Mouse (Mus musculus) MEL (cell line): ENCODE results near the gene Xpa. TPM values are rescaled to one million over a fixed set of nuclear protein-coding genes. Genes with fewer than 3 reads are reported as not detected.

Source experiments
- DNase-seq: peaks from one replicate; pipeline ENCODE4 v3.0.0; 2011; ENCODE audit warnings: low read depth, low spot score
- H3K27ac ChIP-seq: 2 replicates; pipeline ENCODE4 v1.5.1; 2012; ENCODE audit warnings: low read depth, mild to moderate bottlenecking, control low read depth, low read length, moderate library complexity; ENCODE audit not compliant: control insufficient read depth
- H3K27me3 ChIP-seq, 2 experiments: fragments of 150-350 bp in 1 of 2; sonication (generic) in 1 of 2; 2 replicates each; pipeline ENCODE4 v1.6.1; 2012; ENCODE audit warnings: low read length in 2 of 2, mild to moderate bottlenecking in 2 of 2, improper control_type of control experiment in 1 of 2, moderate library complexity in 1 of 2; ENCODE audit not compliant: insufficient read depth in 2 of 2, control insufficient read depth in 1 of 2
- H3K36me3 ChIP-seq, 2 experiments: 2 replicates each; pipeline ENCODE4 v1.6.1; 2012 to 2014; ENCODE audit warnings: low read length in 2 of 2, improper control_type of control experiment in 1 of 2, inconsistent platforms in 1 of 2, mild to moderate bottlenecking in 1 of 2; ENCODE audit not compliant: insufficient read depth in 2 of 2, control insufficient read depth in 1 of 2
- H3K4me1 ChIP-seq, 2 experiments: fragments of 150-350 bp in 1 of 2; sonication (generic) in 1 of 2; 2 replicates each; pipeline ENCODE4 v1.6.1; 2012; ENCODE audit warnings: low read length in 2 of 2, improper control_type of control experiment in 1 of 2, mild to moderate bottlenecking in 1 of 2; ENCODE audit not compliant: insufficient read depth in 2 of 2, control insufficient read depth in 1 of 2
- H3K4me3 ChIP-seq, 2 experiments: fragments of 150-350 bp in 1 of 2; sonication (generic) in 1 of 2; 2 replicates each; pipeline ENCODE4 v1.5.1; 2012; ENCODE audit warnings: low read depth in 2 of 2, low read length in 2 of 2, mild to moderate bottlenecking in 2 of 2, moderate library complexity in 2 of 2, control low read depth in 1 of 2, improper control_type of control experiment in 1 of 2; ENCODE audit not compliant: control insufficient read depth in 1 of 2, insufficient read depth in 1 of 2
- H3K79me2 ChIP-seq: 2 replicates; pipeline ENCODE4 v1.6.1; 2012; ENCODE audit warnings: mild to moderate bottlenecking, low read length, moderate library complexity; ENCODE audit not compliant: control insufficient read depth, poor library complexity, insufficient read depth
- H3K9ac ChIP-seq: 2 replicates; pipeline ENCODE4 v1.6.1; 2012; ENCODE audit warnings: low read depth, mild to moderate bottlenecking, control low read depth, low read length, moderate library complexity; ENCODE audit not compliant: control insufficient read depth, poor library complexity, severe bottlenecking
- H3K9me3 ChIP-seq: fragments of 150-350 bp; sonication (generic); replicated peaks from 2 replicates; pipeline ENCODE4 v1.6.1; 2012; ENCODE audit warnings: mild to moderate bottlenecking, low read length, improper control_type of control experiment, moderate library complexity; ENCODE audit not compliant: insufficient read depth
- CTCF ChIP-seq, 3 experiments: IDR thresholded peaks in 2 of 3; conservative IDR thresholded peaks in 1 of 3; 2 replicates each; pipeline ENCODE4 v1.5.1; 2011 to 2012; ENCODE audit warnings: low read length in 3 of 3, low read depth in 2 of 3, mild to moderate bottlenecking in 2 of 3, improper control_type of control experiment in 1 of 3, inconsistent platforms in 1 of 3, mixed read lengths in 1 of 3, moderate library complexity in 1 of 3; ENCODE audit not compliant: control insufficient read depth in 1 of 3, insufficient read depth in 1 of 3, poor library complexity in 1 of 3, severe bottlenecking in 1 of 3
- EP300 ChIP-seq, 2 experiments: IDR thresholded peaks; 2 replicates each; pipeline ENCODE4 v1.6.1; 2011; ENCODE audit warnings: improper control_type of control experiment in 2 of 2, low read length in 2 of 2, low read depth in 1 of 2, mild to moderate bottlenecking in 1 of 2
- ETS1 ChIP-seq: IDR thresholded peaks from 2 replicates; pipeline ENCODE4 v1.6.1; 2012; ENCODE audit warnings: low read depth, mild to moderate bottlenecking, inconsistent platforms, low read length, improper control_type of control experiment, moderate library complexity
- GABPA ChIP-seq: IDR thresholded peaks from 2 replicates; pipeline ENCODE4 v1.6.1; 2012; ENCODE audit warnings: low read depth, mild to moderate bottlenecking, inconsistent platforms, low read length, improper control_type of control experiment, moderate library complexity
- GATA1 ChIP-seq: IDR thresholded peaks from 2 replicates; pipeline ENCODE4 v1.6.1; 2011; ENCODE audit warnings: low read depth, low read length, improper control_type of control experiment
- JUND ChIP-seq: IDR thresholded peaks from 2 replicates; pipeline ENCODE4 v1.6.1; 2011; ENCODE audit warnings: low read depth, mild to moderate bottlenecking, improper control_type of control experiment, low read length
- MAX ChIP-seq: IDR thresholded peaks from 2 replicates; pipeline ENCODE4 v1.6.1; 2011; ENCODE audit warnings: low read length, improper control_type of control experiment
- MEF2A ChIP-seq: IDR thresholded peaks from 2 replicates; pipeline ENCODE4 v1.6.1; 2014; ENCODE audit warnings: low read depth, mild to moderate bottlenecking, inconsistent platforms, low read length, improper control_type of control experiment; ENCODE audit not compliant: poor library complexity, insufficient replicate concordance, severe bottlenecking; ENCODE audit errors: extremely low read depth
- MXI1 ChIP-seq: IDR thresholded peaks from 2 replicates; pipeline ENCODE4 v1.6.1; 2011; ENCODE audit warnings: mild to moderate bottlenecking, low read depth, low read length, improper control_type of control experiment
- MYB ChIP-seq: IDR thresholded peaks from 2 replicates; pipeline ENCODE4 v1.6.1; 2011; ENCODE audit warnings: mild to moderate bottlenecking, low read depth, low read length, improper control_type of control experiment
- MYC ChIP-seq: IDR thresholded peaks from 2 replicates; pipeline ENCODE4 v1.6.1; 2011; ENCODE audit warnings: low read depth, mild to moderate bottlenecking, low read length, improper control_type of control experiment, moderate library complexity
- NELFE ChIP-seq: IDR thresholded peaks from 2 replicates; pipeline ENCODE4 v1.6.1; 2011; ENCODE audit warnings: low read depth, low read length, improper control_type of control experiment
- POLR2A ChIP-seq, 2 experiments: IDR thresholded peaks; 2 replicates each; pipeline ENCODE4 v1.6.1; 2011 to 2012; ENCODE audit warnings: low read length in 2 of 2, mild to moderate bottlenecking in 2 of 2, control low read depth in 1 of 2, improper control_type of control experiment in 1 of 2, low read depth in 1 of 2, moderate library complexity in 1 of 2; ENCODE audit not compliant: control insufficient read depth in 1 of 2, insufficient read depth in 1 of 2, poor library complexity in 1 of 2
- RCOR1 ChIP-seq: IDR thresholded peaks from 2 replicates; pipeline ENCODE4 v1.6.1; 2012; ENCODE audit warnings: low read depth, mild to moderate bottlenecking, inconsistent platforms, low read length, improper control_type of control experiment
- SIN3A ChIP-seq: IDR thresholded peaks from 2 replicates; pipeline ENCODE4 v1.6.1; 2012; ENCODE audit warnings: low read length, improper control_type of control experiment, inconsistent platforms
- SMC3 ChIP-seq: IDR thresholded peaks from 2 replicates; pipeline ENCODE4 v1.6.1; 2011; ENCODE audit warnings: low read depth, low read length, improper control_type of control experiment
- TAL1 ChIP-seq: IDR thresholded peaks from 2 replicates; pipeline ENCODE4 v1.6.1; 2012; ENCODE audit warnings: mild to moderate bottlenecking, inconsistent platforms, low read length, moderate library complexity, mixed read lengths
- UBTF ChIP-seq: IDR thresholded peaks from 2 replicates; pipeline ENCODE4 v1.6.1; 2012; ENCODE audit warnings: low read depth, mild to moderate bottlenecking, inconsistent platforms, low read length, improper control_type of control experiment, moderate library complexity, borderline replicate concordance; ENCODE audit not compliant: insufficient read depth
- USF2 ChIP-seq, 2 experiments: IDR thresholded peaks; 2 replicates each; pipeline ENCODE4 v1.6.1; 2011 to 2012; ENCODE audit warnings: improper control_type of control experiment in 2 of 2, low read length in 2 of 2, borderline replicate concordance in 1 of 2, inconsistent platforms in 1 of 2, low read depth in 1 of 2, mild to moderate bottlenecking in 1 of 2; ENCODE audit not compliant: insufficient read depth in 1 of 2
- ZMIZ1 ChIP-seq: IDR thresholded peaks from 2 replicates; pipeline ENCODE4 v1.6.1; 2012; ENCODE audit warnings: low read depth, mild to moderate bottlenecking, inconsistent platforms, low read length, improper control_type of control experiment, moderate library complexity
- polyA plus RNA-seq, 2 experiments: library from polyadenylated mRNA; stranded (reverse) in 1 of 2; unstranded in 1 of 2; fragments of >175 nt in 1 of 2; fragments of >200 nt in 1 of 2; gene quantifications; 2 replicates each; pipeline versions ENCODE4 v1.2.1 to v1.2.4; 2012; ENCODE audit warnings: low replicate concordance in 2 of 2, low read depth in 1 of 2; ENCODE audit not compliant: insufficient read length in 2 of 2, insufficient read depth in 1 of 2, missing spikeins in 1 of 2
- total RNA-seq: library from RNA; depleted of rRNA; stranded (reverse); fragments of 300-350 nt; gene quantifications from 2 replicates; pipeline ENCODE4 v1.2.3, GENCODE M21; 2012

Xpa gene
- total and polyA plus RNA-seq, 3 experiments: 11.4 to 24.0 TPM; not detected in 1

- no peak overlapping the region for H3K4me3 ChIP-seq
- TF ChIP-seq CTCF (IDR thresholded peaks at IDR 0.05 in 2 of 3, conservative IDR thresholded peaks at IDR 0.05 in 1 of 3; ENCODE audit: control insufficient read depth in 1 of 3, insufficient read depth in 1 of 3, low read depth in 2 of 3, low read length in 3 of 3, poor library complexity in 1 of 3, severe bottlenecking in 1 of 3) (peak; percentile 39 to 50 (median 42)), MYB (no peak), NELFE (no peak), ZMIZ1 (no peak)
- TF ChIP-seq, all 39 proteins: peak for 1
- Histone ChIP-seq H3K4me1 (peaks cover 2 to 3% of the 10 kb centered on the region in 2 experiments; a peak in 2 of 4 replicates), H3K27ac (no peak overlapping the region), H3K9me3 (no peaks in the 10 kb centered on the region), H3K79me2 (no peaks in the 10 kb centered on the region), H3K36me3 (peaks cover 5 to 20% of the 10 kb centered on the region in 2 experiments; a peak in 3 of 4 replicates), H3K27me3 (no peaks in the 10 kb centered on the region), H3K9ac (no peak overlapping the region)
- peak; percentile 35 for DNase-seq
These were observed 19.8 kb downstream of the Xpa start for GRCm38 (mm10) chr4:46176313-46176712.

- H3K36me3 ChIP-seq: peaks cover 5 to 37% of the 10 kb centered on the region in 2 experiments; a peak in 3 of 4 replicates
These were observed 24.4 kb downstream of the Xpa start for GRCm38 (mm10) chr4:46171761-46172160.

GRCm38 (mm10) chr4:46165831-46166230, 30.3 kb downstream of the Xpa start:
- no peak for DNase-seq
- no peaks in the 10 kb centered on the region for H3K79me2 ChIP-seq
- H3K36me3 ChIP-seq: peaks cover 13 to 46% of the 10 kb centered on the region in 2 experiments
- TF ChIP-seq MAX (no peak), MEF2A (no peak), EP300 (IDR thresholded peaks at IDR 0.05; ENCODE audit: low read depth in 1 of 2, low read length in 2 of 2) (no peak), MXI1 (no peak), RCOR1 (no peak), ETS1 (no peak), POLR2A (IDR thresholded peaks at IDR 0.05; ENCODE audit: control insufficient read depth in 1 of 2, insufficient read depth in 1 of 2, low read depth in 1 of 2, low read length in 2 of 2, poor library complexity in 1 of 2) (no peak), UBTF (no peak), TAL1 (no peak), SIN3A (no peak), GATA1 (no peak), CTCF (IDR thresholded peaks at IDR 0.05 in 2 of 3, conservative IDR thresholded peaks at IDR 0.05 in 1 of 3; ENCODE audit: control insufficient read depth in 1 of 3, insufficient read depth in 1 of 3, low read depth in 2 of 3, low read length in 3 of 3, poor library complexity in 1 of 3, severe bottlenecking in 1 of 3) (no peak), GABPA (no peak), USF2 (IDR thresholded peaks at IDR 0.05; ENCODE audit: borderline replicate concordance in 1 of 2, insufficient read depth in 1 of 2, low read depth in 1 of 2, low read length in 2 of 2) (no peak), JUND (no peak), SMC3 (no peak)
- TF ChIP-seq, all 39 proteins: peak for 0
- Histone ChIP-seq H3K9ac (no peak overlapping the region), H3K4me1 (peaks cover 7 to 11% of the 10 kb centered on the region in 2 experiments; a peak in 3 of 4 replicates), H3K27ac (no peak overlapping the region), H3K4me3 (no peak overlapping the region), H3K9me3 (no peaks in the 10 kb centered on the region), H3K27me3 (no peaks in the 10 kb centered on the region)

More at GRCm38 (mm10) chr4:46171761-46172160, 24.4 kb downstream of the Xpa start:
- Histone ChIP-seq H3K9ac (no peak overlapping the region), H3K4me1 (peaks cover 2 to 3% of the 10 kb centered on the region in 2 experiments; a peak in 2 of 4 replicates), H3K27me3 (no peaks in the 10 kb centered on the region), H3K79me2 (no peaks in the 10 kb centered on the region), H3K9me3 (no peaks in the 10 kb centered on the region), H3K4me3 (no peak overlapping the region), H3K27ac (no peak overlapping the region)
- no peak for TF ChIP-seq MYC
- TF ChIP-seq EP300 (IDR thresholded peaks at IDR 0.05; ENCODE audit: low read depth in 1 of 2, low read length in 2 of 2): no peak
- TF ChIP-seq MAX: no peak
- peak; percentile 28; the same call in 1 of the 2 replicates for TF ChIP-seq SIN3A
- DNase-seq: peak; percentile 52
